Mouse (Mus musculus) T-cell, adult 2 months (primary cell): Measurements from ENCODE around the gene Sall2.
A peak's percentile ranks its signal among the peaks of the same experiment; 100 is the strongest.
"Not testable (repeated sequence)": the region's sequence is repeated elsewhere in the genome, so short reads cannot be mapped to it uniquely, and the experiment has no call there.

Source experiments
- DNase-seq: peaks from one replicate; pipeline ENCODE4 v3.0.0; 2022; ENCODE audit warnings: low spot score

Sall2 gene

GRCm38 (mm10) chr14:52327910-52328812 is at the start of gene Sall2:
TSS of gene Sall2 (minus strand) at chr14:52328762.
- DNase-seq = no peak

- DNase-seq = no peak
Observed at GRCm38 (mm10) chr14:52368741-52369140, 40.2 kb upstream of the Sall2 start.

GRCm38 (mm10) chr14:52356308-52356707 is 27.7 kb upstream of the Sall2 start, which contains the start of gene Olfr1513:
TSS of gene Olfr1513 (minus strand) at chr14:52356408.
- DNase-seq = no peak

GRCm38 (mm10) chr14:52339512-52339852 is 10.9 kb upstream of the Sall2 start:
- no peak for DNase-seq

- peak; percentile 72 for DNase-seq
Observed at GRCm38 (mm10) chr14:52338751-52339511, 10.4 kb upstream of the Sall2 start.

GRCm38 (mm10) chr14:52332171-52332570 is 3.6 kb upstream of the Sall2 start:
- no peak for DNase-seq

GRCm38 (mm10) chr14:52331069-52331750 is 2.6 kb upstream of the Sall2 start:
- no peak for DNase-seq

- DNase-seq = no peak
Observed at GRCm38 (mm10) chr14:52327375-52327901, 1.1 kb downstream of the Sall2 start.

- DNase-seq = no peak
Observed at GRCm38 (mm10) chr14:52325890-52326289, 2.7 kb downstream of the Sall2 start.

- DNase-seq = no peak
Observed at GRCm38 (mm10) chr14:52319361-52319760, 9.2 kb downstream of the Sall2 start.

- no peak for DNase-seq
Observed at GRCm38 (mm10) chr14:52316441-52317225, 11.9 kb downstream of the Sall2 start.

- DNase-seq = peak; percentile 46
Observed at GRCm38 (mm10) chr14:52315792-52316440, 12.6 kb downstream of the Sall2 start.

GRCm38 (mm10) chr14:52315283-52315780 is 13.2 kb downstream of the Sall2 start:
- no peak for DNase-seq

- DNase-seq = no peak
Observed at GRCm38 (mm10) chr14:52314808-52315150, 13.8 kb downstream of the Sall2 start.

GRCm38 (mm10) chr14:52313931-52314807 is 14.4 kb downstream of the Sall2 start:
- no peak for DNase-seq

GRCm38 (mm10) chr14:52310906-52311305 is 17.7 kb downstream of the Sall2 start:
- DNase-seq = no peak

GRCm38 (mm10) chr14:52310343-52310742 is 18.2 kb downstream of the Sall2 start:
- DNase-seq = not testable (repeated sequence)

GRCm38 (mm10) chr14:52306100-52306499 is 22.5 kb downstream of the Sall2 start:
- no peak for DNase-seq

GRCm38 (mm10) chr14:52304644-52305271 is 23.8 kb downstream of the Sall2 start, which contains the start of gene Mettl3:
TSS of gene Mettl3 (minus strand) at chr14:52305128.
- peak; percentile 87 for DNase-seq
